Mouse (Mus musculus): ENCODE data around the gene Hist1h2af.

DNA sequence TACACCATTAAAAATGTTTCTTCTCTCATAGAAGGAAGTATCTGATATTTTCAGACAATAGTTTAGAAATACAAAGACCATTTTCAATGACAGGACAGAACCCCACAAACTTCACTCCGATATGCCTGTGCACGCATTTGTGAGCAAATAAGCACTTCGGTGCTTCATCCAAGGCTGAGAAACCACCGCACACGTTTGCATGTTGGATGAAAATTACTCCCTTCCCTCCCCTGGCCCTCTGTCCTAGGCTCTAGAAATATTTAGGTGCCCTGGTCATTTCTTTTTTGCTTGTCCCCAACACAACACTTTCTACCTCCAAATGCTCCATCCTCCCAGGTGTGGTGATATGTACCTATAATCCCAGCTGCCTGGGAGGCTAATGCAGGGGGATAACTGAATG lies 32.2 kb upstream of the Hist1h2af start:
- TF ChIP-seq GATA1 (IDR thresholded peaks at IDR 0.05; ENCODE audit: borderline replicate concordance, low read length) (no peak), TAL1 (conservative IDR thresholded peaks at IDR 0.05; ENCODE audit: low read depth, low read length) (no peak), CTCF (IDR thresholded peaks at IDR 0.05; ENCODE audit: low read depth, low read length) (no peak), POLR2AphosphoS5 (IDR thresholded peaks at IDR 0.05; ENCODE audit: insufficient replicate concordance, low read depth, low read length) (no peak), GATA2 (IDR thresholded peaks at IDR 0.05; ENCODE audit: borderline replicate concordance, low read depth, low read length) (no peak)

Data from G1E (cell line).